Mouse (Mus musculus) left cerebral cortex, adult 8-10 months (tissue): ENCODE data around the gene Olfr25. TPM values are rescaled to one million over a fixed set of nuclear protein-coding genes. Genes with fewer than 3 reads are reported as not detected.

Source experiments
- DNase-seq, 2 experiments: peaks; one replicate each; pipeline ENCODE4 v3.0.0; 2022; ENCODE audit warnings: low spot score in 2 of 2
- total RNA-seq, 4 experiments: library from RNA; stranded (reverse); gene quantifications; 2 replicates each; pipeline ENCODE4 v1.2.4; 2022

The Olfr25 gene
- total RNA-seq = not detected

DNA sequence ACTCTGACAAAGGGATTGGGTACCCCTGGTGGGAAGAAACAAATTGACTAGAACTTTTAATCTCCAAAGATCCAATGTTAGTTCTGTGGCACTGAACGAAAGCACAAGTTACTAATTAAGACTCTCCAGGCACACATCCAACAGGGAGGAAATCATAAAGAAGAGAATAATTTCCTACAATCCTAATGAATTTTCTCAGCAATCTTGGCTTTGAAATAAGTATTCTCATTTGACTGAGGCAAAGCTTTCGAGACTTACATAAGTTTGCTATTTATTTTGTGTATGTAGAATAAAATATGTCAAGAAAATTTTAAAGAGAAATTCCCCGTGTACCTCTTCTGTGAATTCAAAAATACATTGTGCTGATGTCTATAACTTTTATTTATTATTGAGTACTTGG is at the start of gene Olfr25:
Gene Olfr25 (plus strand): TSS at position 301 of the 400 bp plus-strand sequence.
- no peak for DNase-seq

DNA sequence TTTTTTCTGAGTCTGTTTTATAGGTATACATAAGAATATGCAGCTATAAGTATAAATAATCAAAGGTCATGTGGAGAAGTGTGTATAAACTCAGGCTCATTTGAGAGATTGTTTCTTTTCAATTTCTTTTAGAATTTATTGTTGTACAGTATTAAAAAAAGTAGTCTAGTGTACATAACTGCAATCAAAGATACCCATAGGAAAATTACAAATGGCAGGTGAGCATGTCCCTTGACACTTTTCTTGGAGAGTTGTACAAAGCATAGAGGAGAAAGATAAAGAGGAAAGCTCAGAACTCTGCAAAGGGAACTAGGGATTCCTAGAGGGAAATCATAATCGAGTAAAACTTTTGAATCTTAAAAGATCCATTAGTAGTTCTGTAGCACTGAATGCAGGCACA is 38.1 kb upstream of the Olfr25 start, which contains the start of gene Olfr896-ps1:
Gene Olfr896-ps1 (plus strand): TSS at position 301 of the 400 bp plus-strand sequence.
- DNase-seq = no peak

DNA sequence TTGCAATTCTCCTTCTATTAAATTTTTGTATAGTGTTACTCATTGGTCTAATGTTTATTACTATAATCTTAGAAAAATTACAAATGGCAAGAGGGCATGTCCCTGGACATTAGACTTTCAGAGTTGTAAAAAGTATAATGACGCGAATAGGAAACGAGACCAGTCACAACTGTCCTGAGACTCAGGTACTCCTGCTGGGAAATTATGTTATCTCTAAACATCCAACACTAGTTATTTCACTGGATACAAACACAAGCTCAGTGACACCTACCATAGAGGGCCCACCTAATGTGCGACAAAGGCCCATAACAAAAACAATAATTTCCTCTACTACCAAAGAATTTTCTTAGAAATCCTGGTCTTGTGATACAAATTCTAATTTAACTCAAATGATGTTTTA is 19.3 kb downstream of the Olfr25 start, which contains the start of gene Olfr898:
Gene Olfr898 (plus strand): TSS at position 301 of the 400 bp plus-strand sequence.
- DNase-seq = no peak

DNA sequence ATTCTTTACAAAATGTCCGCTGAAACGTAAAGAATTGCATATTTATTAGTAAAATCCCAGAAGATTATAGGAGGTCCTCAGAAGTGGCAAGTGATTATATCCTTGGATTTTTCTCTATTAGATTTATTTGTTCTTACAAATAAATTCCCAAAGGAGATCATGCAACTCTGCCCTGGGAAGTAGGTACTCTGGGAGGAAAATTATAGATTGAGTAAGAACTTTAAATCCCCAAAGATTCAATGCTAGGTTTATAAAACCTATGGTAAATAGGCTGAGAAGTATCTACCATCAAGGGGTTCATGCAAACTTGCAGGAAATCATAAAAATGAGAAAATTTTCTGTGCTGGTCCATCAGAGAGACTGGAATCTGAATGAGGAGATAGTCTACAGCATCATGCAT is 37.7 kb downstream of the Olfr25 start, which contains the start of gene Olfr250:
Gene Olfr250 (plus strand): TSS at position 301 of the 400 bp plus-strand sequence.
- no peak for DNase-seq

DNA sequence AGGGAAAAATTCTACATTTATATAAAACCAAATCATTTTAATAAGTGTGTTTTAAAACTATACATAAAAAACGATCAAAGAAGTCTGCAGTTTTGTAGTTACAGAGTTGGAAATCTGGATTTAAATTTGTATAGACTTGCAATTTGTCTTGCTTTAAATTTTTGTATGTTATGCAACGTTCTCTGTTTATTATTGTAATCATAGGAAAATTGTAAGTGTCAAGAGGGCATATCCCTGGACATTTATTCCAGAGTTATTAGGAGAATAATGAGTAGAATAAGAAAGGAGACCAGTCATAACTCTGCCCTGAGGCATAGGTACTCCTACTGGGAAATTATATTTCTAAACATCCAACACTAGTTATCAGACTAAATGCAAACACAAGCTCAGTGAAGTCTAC is 47.9 kb downstream of the Olfr25 start, which contains the start of gene Olfr251:
Gene Olfr251 (plus strand): TSS at position 301 of the 400 bp plus-strand sequence.
- DNase-seq = no peak

Other genes starting within 250 kb of the Olfr25 start
- not detected for gene Olfr887, start 245.0 kb upstream of the Olfr25 start, total RNA-seq
- gene Olfr888, start 220.9 kb upstream of the Olfr25 start, total RNA-seq = not detected
- gene Olfr889, start 213.9 kb upstream of the Olfr25 start, total RNA-seq = under 1 TPM in 1 of 4 experiments, not detected in 3; 0.07 TPM
- gene Olfr890, start 186.5 kb upstream of the Olfr25 start, total RNA-seq = not detected
- not detected for gene Olfr891, start 148.2 kb upstream of the Olfr25 start, total RNA-seq
- not detected for gene Olfr893, start 120.7 kb upstream of the Olfr25 start, total RNA-seq
- gene Olfr894, start 111.0 kb upstream of the Olfr25 start, total RNA-seq = not detected
- gene Olfr143, start 76.3 kb upstream of the Olfr25 start, total RNA-seq = not detected
- gene Olfr895, start 61.2 kb upstream of the Olfr25 start, total RNA-seq = not detected
- gene Olfr896-ps1, start 38.0 kb upstream of the Olfr25 start, total RNA-seq = not detected
- gene Olfr898, start 19.4 kb downstream of the Olfr25 start, total RNA-seq = not detected
- not detected for gene Olfr250, start 37.8 kb downstream of the Olfr25 start, total RNA-seq
- not detected for gene Olfr251, start 48.0 kb downstream of the Olfr25 start, total RNA-seq
- not detected for gene Olfr147, start 72.6 kb downstream of the Olfr25 start, total RNA-seq
- gene Olfr901, start 100.4 kb downstream of the Olfr25 start, total RNA-seq = not detected
- gene Olfr902, start 118.6 kb downstream of the Olfr25 start, total RNA-seq = not detected
- not detected for gene Olfr904, start 134.1 kb downstream of the Olfr25 start, total RNA-seq
- not detected for gene Olfr905, start 142.0 kb downstream of the Olfr25 start, total RNA-seq
- gene Olfr906, start 158.0 kb downstream of the Olfr25 start, total RNA-seq = not detected
- gene Olfr907, start 166.7 kb downstream of the Olfr25 start, total RNA-seq = not detected
- not detected for gene Olfr911-ps1, start 192.5 kb downstream of the Olfr25 start, total RNA-seq
- gene Olfr910, start 208.8 kb downstream of the Olfr25 start, total RNA-seq = not detected